Mouse (Mus musculus) lung, postnatal 14 days (tissue): ENCODE data around the gene Tsnaxip1.
"Not testable (repeated sequence)": the region's sequence is repeated elsewhere in the genome, so short reads cannot be mapped to it uniquely, and the experiment has no call there.

Experiments
- DNase-seq: peaks from one replicate; pipeline ENCODE4 v3.0.0; 2021

Gene Tsnaxip1

DNA sequence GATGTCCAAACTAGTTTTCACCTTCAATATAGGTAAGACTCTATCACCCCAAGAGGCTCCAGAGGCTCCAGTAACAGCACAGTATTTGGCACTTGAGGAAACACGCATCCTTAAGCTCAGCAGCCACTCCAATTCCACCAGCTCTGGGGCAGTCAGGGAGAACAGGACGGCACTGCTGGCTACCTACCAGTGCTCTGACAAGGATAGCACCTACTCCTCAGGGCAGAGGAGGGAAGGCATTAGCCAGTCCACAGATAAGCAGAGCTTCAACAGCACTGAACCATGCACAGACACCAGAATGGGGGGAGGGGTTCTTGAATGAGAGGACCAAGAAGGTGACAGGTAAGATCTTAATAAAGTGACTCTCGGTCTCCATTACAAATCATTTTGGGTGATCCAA is 7.9 kb upstream of the Tsnaxip1 start:
- DNase-seq = no peak

DNA sequence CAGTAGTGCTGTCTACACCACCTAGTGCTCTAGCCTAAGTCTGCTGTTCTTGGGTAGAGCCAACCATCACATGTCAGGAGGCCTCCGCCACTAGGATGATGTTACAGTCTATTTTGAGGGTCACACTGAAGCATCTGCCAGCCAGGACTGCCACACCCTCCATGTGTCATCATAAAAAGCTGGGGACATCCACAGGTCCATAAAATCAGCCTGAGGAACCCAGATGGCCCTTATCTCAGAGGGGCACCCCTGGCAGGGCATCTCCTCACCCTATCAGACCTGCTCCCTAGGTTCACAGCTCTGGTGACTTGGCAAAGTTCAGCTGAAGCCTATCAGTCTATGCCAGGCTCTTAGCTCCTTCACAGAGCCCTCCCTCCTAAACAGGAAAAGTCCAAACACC is 6.6 kb upstream of the Tsnaxip1 start:
- DNase-seq = no peak

DNA sequence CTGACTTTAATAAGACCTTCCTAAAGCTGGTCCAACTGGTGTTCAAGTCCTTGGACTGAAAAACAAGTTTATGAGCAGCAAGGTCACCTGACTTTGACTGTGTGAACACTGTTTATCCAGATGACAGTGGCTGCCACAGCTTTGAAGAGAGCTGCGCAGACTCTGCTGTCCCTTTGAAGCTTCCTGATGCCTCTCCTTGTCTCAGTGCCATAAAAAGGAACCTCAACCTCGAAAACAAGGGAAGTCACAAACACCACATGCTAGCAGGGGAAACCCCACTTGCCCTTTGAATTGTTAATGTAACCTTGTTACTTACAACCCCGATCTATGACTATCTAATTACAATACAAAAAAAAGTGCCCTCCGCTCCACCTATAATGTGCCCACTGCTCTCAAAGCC is 2.0 kb upstream of the Tsnaxip1 start:
- DNase-seq = no peak

DNA sequence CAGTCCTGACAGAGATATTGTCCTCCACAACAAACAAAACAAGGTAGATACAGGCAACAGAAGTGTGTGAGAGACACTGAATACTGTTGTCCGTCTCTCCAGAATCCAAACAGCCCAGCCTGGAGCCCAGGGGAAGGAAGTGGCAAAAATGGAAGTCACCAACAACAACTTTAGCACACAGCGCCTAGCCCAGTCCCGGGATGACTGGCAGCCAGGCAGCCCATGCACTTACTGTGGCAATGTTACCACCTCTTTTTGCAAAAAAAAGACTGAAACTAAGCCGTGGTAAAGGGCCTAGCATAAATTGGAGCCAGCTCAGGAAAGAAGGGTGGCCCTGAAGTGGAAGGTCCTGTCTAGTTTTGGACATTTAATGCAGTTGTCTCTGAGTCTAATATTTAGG is 1.2 kb upstream of the Tsnaxip1 start:
- DNase-seq = peak; percentile 15

DNA sequence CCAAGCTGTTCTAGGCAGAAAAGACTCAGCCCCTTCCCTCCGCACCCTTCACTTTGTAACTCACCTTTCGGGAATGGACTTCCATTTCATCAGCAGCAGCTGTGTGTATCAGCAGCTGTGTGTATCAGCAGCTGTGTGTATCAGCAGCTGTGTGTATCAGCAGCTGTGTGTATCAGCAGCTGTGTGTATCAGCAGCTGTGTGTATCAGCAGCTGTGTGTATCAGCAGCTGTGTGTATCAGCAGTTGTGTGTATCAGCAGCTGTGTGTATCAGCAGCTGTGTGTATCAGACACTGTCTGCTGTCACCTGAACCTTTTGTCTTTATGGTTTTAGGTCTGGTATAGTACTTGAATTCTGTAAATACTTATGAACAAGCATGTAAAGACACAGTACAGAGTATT is 6.2 kb downstream of the Tsnaxip1 start:
- DNase-seq = not testable (repeated sequence)

DNA sequence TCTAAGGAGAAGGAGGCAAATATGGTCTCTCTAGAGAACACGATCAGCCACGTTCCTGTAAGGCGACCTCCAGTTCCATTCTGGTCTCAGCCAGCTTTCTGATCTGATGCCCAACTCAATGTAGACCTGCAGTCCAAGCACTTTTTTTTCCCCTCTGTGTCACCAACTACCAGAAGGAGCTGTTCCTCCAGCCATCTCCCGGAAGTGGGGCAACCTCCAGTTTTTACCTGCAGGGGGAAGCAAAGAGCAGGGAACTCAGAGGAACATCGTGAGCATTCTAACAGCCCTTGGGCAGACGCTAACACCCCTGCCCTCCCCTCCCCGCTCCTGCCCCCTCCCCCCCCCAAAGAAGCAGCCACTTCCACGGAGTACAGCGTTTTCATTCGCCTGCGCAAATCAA is 7.8 kb downstream of the Tsnaxip1 start:
- DNase-seq = peak; percentile 86

DNA sequence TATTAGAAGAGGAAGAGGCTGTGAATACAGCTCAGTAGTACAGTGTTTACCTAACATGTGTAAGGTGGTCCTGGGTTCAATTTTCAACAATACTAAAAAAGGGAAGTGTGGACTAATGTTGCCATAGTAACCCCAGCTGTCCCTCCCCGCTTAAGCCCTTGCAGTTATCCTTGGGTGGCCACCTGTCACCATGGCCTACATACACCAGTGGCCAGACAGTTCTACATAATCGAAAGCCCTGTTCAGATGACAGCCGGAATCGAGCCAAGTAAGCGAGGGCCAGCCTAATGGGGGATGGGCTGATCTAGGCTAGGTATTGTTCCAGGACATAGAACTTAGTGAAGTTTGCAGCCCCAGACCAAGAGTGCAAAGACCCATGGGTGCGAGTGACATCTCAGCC is 9.5 kb downstream of the Tsnaxip1 start:
- DNase-seq = no peak

DNA sequence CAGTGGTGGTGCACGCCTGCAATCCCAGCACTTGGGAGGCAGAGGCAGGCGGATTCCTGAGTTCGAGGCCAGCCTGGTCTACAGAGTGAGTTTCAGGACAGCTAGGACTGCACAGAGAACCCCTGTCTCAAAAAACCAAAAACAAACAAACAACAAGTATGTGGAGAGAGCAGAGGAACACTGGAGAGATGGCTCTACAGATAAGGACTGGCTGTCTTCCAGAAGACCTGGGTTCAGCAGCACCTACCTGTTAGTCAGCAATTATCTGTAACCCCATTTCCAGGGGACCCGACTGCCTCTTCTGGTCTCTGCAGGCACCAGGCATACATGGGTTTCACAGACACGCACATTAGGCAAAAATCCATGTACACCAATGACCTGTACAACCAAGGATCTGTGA is 11.7 kb downstream of the Tsnaxip1 start:
- no peak for DNase-seq

DNA sequence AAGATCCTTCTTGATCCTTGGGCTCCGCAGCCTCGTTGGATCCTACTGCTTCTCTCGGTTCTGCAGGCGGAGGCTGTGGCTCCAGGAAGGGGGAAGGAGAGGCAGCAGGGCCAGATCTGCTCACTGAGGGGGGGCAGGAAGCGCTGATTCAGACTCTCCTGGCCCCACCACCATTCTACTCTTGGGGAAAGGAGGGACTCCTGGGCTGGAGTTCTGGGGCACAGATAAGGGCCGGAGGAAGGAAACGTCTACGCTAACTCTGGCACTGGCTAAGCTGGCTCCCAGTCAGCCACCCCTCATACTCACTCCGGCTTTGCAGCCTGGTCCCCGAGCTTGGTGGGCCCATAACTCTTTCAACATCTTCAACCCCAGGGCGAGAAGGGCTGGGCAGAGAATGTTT is 19.1 kb downstream of the Tsnaxip1 start:
- no peak for DNase-seq

DNA sequence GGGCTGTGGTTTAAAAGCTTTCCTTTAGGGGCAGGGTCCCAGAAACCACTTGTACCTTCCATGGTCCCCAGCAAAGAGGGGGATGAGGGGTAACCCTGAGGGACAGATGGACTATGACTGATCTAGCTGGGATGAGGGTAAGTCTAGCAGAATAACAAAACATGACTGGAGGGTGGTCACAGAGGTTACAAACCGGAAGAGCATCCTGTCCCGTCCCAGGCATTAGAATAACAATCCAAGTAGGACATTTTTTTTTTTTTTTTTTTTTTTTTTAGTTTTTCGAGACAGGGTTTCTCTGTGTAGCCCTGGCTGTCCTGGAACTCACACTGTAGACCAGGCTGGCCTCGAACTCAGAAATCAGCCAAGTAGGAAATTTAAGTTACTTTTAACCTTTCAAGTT is 22.5 kb downstream of the Tsnaxip1 start:
- DNase-seq = no peak

DNA sequence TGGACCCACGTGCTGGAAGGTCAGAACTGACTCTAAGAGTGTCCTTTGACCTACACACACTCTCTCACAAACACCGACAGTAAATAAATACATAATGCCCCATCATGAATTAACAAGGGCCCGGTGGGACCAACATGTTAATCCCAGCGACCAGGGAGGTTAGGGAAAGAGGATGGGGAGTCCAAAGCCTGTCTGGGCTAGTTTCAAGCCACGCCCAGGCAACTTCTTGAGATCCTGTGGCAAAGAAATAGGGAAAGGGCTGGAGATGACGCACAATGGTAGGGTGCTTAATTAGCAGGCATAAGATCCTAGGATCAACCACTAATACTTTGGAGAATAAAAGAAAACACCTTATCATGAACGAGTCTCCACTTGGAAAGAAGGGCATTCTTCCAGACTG is 23.1 kb downstream of the Tsnaxip1 start:
- no peak for DNase-seq

DNA sequence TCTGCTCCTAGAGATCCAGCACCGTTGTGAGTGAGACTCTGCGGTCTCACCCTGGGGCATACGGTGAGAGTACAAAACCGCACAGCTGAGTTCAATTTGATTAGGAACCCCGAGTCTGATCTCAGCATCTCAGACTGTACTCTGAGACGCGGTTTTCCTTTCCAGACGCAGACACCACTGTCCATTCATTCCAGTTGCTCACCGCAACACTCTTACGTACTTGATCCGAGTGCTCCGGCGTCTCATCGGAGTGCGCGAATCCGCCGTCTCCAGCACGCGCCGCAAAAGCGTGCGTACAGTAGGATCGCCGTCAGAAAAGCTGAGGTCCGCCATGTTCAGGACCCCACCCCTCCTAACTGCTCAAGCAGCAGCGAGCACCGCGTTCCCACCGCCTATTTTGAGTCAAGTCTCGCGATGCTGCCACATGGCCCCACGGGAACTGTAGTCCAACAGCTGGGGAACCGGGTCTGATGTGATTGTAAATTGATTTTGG is 24.2 kb downstream of the Tsnaxip1 start:
- DNase-seq = peak; percentile 90

DNA sequence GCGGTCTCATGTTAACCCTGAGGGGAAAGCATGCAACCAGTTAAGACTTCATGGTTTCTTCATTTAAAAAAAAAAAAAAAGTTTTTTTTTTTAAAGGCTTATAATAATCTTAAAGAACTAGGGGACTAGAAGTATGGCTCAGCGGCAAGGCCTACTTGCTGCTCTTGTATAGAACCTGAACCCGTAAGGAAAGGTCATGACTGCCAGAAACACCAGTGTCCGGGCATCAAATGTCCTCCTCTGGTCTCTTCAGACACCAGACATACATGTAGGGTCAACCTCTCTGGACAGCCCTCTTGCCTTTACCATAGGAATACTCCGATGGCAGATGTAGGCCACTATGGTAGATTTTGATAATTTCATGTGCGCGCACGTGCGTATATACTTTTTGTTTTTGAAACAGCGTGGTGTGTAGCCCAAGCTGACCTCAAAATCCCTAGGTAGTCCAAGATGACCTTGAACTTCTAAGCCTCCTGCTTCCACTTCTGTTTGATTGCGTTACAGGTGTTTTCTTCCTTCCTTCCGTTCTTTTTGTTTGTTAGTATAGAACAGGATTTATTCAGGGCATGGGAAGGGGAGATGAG is 24.7 kb downstream of the Tsnaxip1 start:
- no peak for DNase-seq

DNA sequence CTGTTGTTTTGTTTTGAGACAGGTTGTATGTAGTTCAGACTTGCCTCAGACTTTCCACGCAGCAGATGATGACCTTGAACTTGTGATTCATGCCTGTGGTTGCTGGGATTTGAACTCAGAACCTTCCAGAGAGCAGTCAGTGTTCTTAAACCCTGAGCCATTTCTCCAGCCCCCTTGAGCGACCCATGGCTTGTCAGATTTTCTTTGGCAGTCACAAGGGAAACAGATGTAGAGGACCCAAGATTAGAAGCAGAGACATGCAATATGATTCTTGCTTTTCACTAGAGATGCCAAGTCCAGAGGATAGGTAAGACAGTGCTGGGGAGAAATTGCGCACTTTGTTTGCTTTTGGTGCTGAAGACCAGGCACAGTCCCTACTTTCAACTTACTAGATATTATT is 25.6 kb downstream of the Tsnaxip1 start, which contains the start of gene Cenpt:
Gene Cenpt (minus strand): TSS at position 101 of the 400 bp plus-strand sequence.
- no peak for DNase-seq

DNA sequence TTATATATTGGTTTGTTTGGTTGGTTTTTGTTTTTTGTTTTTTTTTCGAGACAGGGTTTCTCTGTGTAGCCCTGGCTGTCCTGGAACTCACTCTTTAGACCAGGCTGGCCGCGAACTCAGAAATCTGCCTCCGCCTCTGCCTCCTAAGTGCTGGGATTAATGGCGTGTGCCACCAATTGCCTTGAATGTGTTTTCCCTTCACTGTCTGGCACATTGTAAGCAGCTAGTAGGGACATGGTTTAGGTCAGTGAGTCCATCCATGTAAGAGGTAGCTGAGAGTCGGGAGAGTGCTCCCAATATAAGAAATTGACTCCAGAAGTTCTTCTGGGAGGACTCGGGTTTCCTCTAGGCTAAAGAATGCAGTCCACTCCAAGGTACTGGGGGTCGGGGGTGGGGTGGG is 26.8 kb downstream of the Tsnaxip1 start:
- DNase-seq = no peak

DNA sequence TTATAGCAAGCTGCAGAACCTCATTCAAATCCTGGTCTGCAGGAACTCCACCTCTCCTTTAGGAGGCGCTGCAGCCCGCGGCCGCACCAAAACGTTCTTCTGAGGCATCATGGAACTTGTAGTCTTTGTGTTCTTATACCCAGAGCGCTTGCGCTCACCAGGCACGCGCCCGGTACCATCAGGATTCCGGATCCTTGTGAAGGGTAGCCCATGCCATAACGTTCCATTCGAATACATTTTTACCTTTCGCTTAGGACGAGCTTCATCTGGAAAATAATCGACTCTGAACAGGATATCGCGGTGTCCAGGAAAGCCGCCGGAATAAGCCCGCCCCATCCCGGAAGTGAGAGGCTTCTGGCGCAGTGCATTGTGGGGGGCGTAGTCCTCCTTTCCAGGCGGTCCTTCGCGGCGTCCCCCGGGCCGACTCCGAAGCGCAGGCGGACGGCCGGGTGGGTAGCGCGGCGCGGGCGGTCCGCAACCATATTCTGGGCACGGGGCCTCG is 27.2 kb downstream of the Tsnaxip1 start, which contains the start of gene Thap11:
Gene Thap11 (plus strand): TSS at position 418 of the 502 bp plus-strand sequence.
- peak; percentile 93 for DNase-seq

DNA sequence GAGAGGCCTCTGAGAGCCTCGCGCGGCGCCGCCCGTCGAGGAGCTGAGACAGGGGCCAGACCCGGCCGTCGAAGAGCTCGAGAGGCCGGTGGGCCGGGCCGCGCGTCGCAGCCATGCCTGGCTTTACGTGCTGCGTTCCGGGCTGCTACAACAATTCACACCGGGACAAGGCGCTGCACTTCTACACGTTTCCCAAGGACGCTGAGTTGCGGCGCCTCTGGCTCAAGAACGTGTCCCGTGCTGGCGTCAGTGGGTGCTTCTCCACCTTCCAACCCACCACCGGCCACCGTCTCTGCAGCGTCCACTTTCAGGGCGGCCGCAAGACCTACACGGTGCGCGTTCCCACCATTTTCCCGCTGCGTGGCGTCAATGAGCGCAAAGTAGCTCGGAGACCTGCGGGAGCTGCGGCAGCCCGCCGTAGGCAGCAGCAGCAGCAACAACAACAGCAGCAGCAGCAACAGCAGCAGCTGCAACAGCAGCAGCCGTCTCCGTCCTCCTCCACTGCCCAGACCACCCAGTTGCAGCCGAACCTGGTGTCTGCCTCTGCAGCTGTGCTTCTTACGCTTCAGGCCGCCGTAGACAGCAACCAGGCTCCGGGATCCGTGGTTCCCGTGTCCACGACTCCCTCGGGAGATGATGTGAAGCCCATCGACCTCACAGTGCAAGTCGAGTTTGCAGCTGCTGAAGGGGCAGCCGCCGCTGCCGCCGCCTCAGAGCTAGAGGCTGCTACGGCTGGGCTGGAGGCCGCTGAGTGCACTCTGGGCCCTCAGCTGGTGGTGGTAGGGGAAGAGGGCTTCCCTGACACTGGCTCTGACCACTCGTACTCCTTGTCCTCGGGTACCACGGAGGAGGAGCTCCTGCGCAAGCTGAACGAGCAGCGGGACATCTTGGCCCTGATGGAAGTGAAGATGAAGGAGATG is 28.0 kb downstream of the Tsnaxip1 start:
- peak; percentile 46 for DNase-seq

DNA sequence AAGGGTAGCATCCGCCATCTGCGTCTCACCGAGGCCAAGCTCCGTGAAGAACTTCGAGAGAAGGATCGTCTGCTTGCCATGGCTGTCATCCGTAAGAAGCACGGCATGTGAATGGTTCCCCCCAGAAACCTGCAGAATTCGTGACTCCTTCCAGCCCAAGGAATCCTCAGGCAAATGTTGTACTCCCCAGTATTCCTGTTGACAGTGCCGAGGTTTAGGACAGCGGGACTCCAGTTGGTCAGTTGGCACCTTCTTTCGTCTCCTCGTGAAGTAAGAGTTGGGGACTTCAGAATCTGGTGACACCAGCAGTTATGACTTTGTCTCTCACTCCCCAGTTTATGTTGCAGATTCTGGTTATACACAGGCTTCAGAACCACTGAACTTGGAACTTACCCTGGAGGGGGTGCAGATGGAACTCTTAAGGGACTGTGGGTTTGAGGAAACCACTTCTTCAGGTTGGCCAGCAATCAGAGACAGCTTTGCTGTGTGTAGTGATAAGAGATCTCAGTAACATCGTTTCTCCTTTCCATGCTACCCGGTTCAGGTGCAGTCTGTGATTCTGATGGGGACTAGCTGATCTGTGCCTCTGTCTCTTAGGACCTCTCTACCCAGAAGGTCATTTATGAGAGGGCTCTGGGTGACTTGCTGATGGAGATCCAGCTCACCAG is 28.8 kb downstream of the Tsnaxip1 start:
- DNase-seq = no peak

DNA sequence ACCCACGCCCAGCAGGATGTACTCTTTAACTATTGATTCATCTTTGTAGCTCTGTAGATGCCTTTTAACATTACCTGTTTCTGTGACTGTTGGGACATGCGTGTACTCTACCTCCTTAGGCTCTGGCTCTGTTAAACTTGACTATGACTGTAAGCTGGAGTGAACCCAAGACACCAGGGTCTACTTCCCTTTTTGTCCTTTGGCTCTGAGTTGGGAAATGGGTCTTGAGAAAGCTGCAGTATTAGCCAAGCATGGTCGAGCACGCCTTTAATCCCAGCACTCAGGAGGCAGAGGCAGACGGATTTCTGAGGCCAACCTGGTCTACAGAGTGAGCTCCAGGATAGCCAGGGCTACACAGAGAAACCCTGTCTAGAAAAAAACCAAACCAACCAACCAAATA is 31.0 kb downstream of the Tsnaxip1 start:
- DNase-seq = no peak

DNA sequence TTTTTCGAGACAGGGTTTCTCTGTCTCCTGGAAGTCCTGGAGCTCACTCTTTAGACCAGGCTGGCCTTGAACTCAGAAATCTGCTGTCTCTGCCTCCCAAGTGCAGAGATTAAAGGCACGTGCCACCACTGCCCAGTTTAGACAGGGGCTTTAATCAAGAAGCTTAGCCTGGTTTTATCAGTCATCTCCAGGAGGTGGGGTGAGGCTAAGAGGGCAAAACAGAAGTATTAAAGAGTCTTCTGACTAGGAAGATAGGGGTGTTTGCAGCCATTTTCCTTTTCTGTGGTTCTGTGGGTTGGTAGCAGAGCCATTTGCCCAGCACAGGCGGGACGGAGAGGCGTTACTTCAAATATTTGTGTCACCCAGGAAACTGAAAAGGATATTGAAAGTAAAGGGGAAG is 31.8 kb downstream of the Tsnaxip1 start:
- no peak for DNase-seq

DNA sequence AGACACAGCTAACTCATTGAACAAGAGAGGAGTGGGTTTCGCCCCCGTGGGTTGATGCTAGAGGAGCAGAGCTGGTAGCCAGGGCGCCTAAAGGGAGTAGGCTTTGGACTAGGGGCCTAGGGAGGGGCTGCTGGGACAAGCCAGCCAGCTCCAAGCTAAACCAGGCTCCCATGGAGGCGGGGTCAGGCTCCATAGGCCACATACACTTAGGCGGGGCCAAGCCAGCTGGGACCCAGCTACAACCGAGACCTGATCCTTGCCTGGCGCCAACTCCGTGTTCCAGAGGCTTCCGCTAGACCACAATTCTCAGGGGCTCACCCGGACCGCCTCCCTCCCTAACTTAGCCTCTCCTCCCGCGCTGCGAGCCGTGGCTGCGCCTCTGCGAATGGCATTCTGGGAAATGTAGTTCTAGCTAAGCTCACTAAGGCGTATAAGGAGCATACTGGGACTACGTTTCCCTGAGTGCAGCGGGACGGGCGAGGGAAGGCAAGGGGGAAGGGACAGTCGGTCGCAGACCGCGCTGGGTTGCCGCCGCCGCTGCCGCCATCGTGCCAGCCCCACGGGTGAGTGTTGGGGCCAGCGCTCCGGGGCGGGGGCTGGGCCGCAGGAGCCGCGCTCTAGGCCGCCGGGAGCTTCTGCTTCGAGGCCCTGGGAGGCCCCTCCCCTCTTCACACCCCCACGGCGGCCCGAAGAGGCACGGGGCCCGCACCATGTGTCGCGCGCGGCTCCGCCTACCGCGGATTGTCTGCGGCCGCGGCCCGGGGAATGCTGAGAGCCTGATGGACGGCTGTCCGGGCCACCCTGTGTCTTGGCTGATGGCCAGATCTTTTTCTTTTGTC is 32.8 kb downstream of the Tsnaxip1 start, which contains the start of gene Nutf2:
Gene Nutf2 (plus strand): TSS at position 438 of the 839 bp plus-strand sequence.
- peak; percentile 93 for DNase-seq

DNA sequence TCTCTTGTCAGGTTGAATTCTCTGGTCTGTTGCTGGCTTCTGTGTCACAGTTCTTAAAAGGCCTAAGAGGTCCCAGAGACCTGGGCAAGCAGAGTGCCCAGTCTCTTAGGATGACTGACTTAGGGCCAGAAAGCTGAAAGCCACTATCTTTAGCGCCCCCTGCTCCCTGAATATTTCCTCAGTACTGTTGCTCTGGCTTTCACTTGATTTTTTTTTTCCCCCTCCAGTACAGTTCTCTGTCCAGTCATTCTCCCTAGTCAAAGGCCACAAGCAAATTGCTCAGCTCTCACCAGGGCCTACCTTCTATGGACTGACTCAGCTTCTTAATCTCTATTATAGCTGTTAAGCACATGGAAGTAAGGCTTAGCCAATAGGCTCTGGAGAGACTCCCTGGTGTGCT is 34.4 kb downstream of the Tsnaxip1 start:
- DNase-seq = peak; percentile 21
